Mouse (Mus musculus): ENCODE results near the gene Exosc10. TPM values are rescaled to one million over a fixed set of nuclear protein-coding genes. Genes with fewer than 3 reads are reported as not detected.

Gene Exosc10
- total RNA-seq, 1 experiment: 78.4 TPM

DNA sequence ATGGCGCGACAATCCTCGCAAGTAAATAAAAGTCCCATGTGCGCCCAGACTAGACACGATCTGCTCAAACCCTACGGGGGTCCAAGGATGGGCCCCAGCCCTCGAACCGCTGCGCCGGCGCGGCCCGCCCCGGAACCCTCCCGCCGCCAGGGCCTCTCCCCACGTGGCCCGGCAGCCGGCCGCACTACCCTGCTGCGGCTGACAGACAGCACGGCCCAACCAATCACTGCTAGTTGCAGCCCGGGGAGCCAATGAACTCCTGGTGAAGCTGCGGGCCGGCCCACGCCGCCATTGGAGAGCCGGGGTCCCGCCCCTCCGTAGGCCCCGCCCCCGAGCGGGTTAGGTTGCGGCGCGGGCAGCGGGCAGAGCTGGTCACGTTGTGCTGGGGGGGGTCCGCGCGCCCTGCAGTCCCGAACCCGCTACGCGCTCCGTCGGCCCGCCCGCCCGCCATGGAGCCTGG lies 33.0 kb downstream of the Exosc10 start, which contains the start of gene Srm:
Srm (plus strand) TSS at position 333 of the 460 bp plus-strand sequence.
- in situ Hi-C loops (cut with MboI; ENCODE audit: low sequenced_read_pairs in 2 of 2, unreplicated experiment in 2 of 2): no loop called here
- peak within 1 kb of the TSS; percentile 86 for H3K9ac ChIP-seq (ENCODE audit: insufficient read depth, low read depth, low read length, poor library complexity, severe bottlenecking)
- peaks cover 0 to 17% of the 10 kb centered on the region in 2 experiments; a peak in 1 of 4 replicates for H3K4me1 ChIP-seq (ENCODE audit: control insufficient read depth in 2 of 2, insufficient read depth in 2 of 2, low read length in 2 of 2, poor library complexity in 1 of 2)
- H3K9me3 ChIP-seq (ENCODE audit: control insufficient read depth, insufficient read depth, low read depth, low read length): no peaks in the 10 kb centered on the region
- peak within 1 kb of the TSS; percentile 24 for H3K27ac ChIP-seq (ENCODE audit: insufficient read depth, low read depth, low read length, poor library complexity, severe bottlenecking)
- H3K4me3 ChIP-seq (ENCODE audit: insufficient read depth in 1 of 2, low read depth in 1 of 2, low read length in 2 of 2, poor library complexity in 1 of 2, severe bottlenecking in 1 of 2): peak within 1 kb of the TSS; percentile 84 to 97
- H3K36me3 ChIP-seq (ENCODE audit: control insufficient read depth, insufficient read depth, low read length, poor library complexity, severe bottlenecking): peaks cover 36% of the 10 kb centered on the region
- DNase-seq (ENCODE audit: low read depth, low spot score): peak; percentile 85
- TF ChIP-seq HCFC1 (IDR thresholded peaks at IDR 0.05; ENCODE audit: borderline replicate concordance, insufficient read depth, low read length) (peak; percentile 54; the same call in 1 of the 2 replicates), MAFK (IDR thresholded peaks at IDR 0.05; ENCODE audit: insufficient read depth, low read depth, low read length) (no peak), CHD2 (IDR thresholded peaks at IDR 0.05; ENCODE audit: low read depth, low read length) (peak; percentile 89)

DNA sequence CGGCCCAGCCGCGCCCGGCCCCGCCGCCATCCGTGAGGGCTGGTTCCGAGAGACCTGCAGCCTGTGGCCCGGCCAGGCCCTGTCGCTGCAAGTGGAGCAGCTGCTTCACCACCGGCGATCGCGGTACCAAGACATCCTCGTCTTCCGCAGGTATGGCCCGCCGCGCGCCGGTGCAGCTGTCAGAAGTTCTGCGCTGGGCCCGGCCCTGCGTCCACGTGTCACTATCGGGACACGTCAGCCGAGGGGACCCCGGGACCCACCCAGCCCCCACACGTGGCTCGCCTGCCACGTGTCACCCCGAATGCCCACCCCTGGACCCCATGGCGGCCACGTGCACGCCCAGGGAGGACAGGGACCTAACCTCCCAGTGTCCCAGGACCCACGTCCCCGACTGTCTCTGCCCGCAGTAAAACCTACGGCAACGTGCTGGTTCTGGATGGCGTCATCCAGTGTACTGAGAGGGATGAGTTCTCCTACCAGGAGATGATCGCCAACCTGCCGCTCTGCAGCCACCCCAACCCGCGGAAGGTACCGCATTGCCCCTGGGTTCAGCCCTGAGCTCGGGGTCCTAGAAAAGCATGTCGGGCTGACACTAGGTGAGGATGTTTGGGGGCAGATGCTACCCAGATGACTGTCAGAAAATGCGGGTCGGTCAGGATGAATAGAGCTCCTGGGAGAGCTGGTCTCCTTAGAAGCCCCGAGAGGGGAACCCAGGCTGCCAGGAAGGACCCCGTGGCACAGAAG lies 33.6 kb downstream of the Exosc10 start:
- in situ Hi-C loops (cut with MboI; ENCODE audit: low sequenced_read_pairs in 2 of 2, unreplicated experiment in 2 of 2): no loop called here
- peak overlapping the region; percentile 24 for H3K27ac ChIP-seq (ENCODE audit: insufficient read depth, low read depth, low read length, poor library complexity, severe bottlenecking)
- peak overlapping the region; percentile 86 for H3K9ac ChIP-seq (ENCODE audit: insufficient read depth, low read depth, low read length, poor library complexity, severe bottlenecking)
- TF ChIP-seq ZNF384 (IDR thresholded peaks at IDR 0.05; ENCODE audit: low read depth, low read length) (no peak), MAFK (IDR thresholded peaks at IDR 0.05; ENCODE audit: insufficient read depth, low read depth, low read length) (no peak)
- H3K9me3 ChIP-seq (ENCODE audit: control insufficient read depth, insufficient read depth, low read depth, low read length): no peaks in the 10 kb centered on the region
- H3K4me3 ChIP-seq (ENCODE audit: insufficient read depth in 1 of 2, low read depth in 1 of 2, low read length in 2 of 2, poor library complexity in 1 of 2, severe bottlenecking in 1 of 2): peak overlapping the region; percentile 84 to 97
- H3K4me1 ChIP-seq (ENCODE audit: control insufficient read depth in 2 of 2, insufficient read depth in 2 of 2, low read length in 2 of 2, poor library complexity in 1 of 2): peaks cover 0 to 17% of the 10 kb centered on the region in 2 experiments; a peak in 1 of 4 replicates
- H3K36me3 ChIP-seq (ENCODE audit: control insufficient read depth, insufficient read depth, low read length, poor library complexity, severe bottlenecking): peaks cover 42% of the 10 kb centered on the region
- DNase-seq (ENCODE audit: low read depth, low spot score): no peak

DNA sequence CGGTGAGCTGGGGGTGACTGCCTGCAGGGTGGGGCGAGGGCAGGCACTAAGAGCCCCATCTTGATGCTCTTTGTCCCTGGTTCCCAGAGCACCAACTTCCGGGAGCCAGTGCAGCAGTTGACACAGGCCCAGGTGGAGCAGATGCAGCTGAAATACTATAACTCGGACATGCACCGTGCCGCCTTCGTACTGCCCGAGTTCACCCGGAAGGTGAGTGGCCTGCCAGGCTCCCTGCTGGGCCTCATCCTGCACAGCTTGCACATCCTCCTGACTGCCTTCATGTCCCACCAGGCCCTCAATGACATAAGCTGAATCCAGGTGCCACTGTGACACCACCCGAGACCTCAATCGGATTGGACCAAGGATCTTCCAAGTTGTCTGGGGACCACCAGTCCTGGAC lies 35.8 kb downstream of the Exosc10 start:
- TF ChIP-seq ZC3H11A (IDR thresholded peaks at IDR 0.05; ENCODE audit: borderline replicate concordance, low read depth, low read length): no peak
- TF ChIP-seq CHD2 (IDR thresholded peaks at IDR 0.05; ENCODE audit: low read depth, low read length): no peak
- TF ChIP-seq MAFK (IDR thresholded peaks at IDR 0.05; ENCODE audit: insufficient read depth, low read depth, low read length): no peak
- TF ChIP-seq HCFC1 (IDR thresholded peaks at IDR 0.05; ENCODE audit: borderline replicate concordance, insufficient read depth, low read length): no peak
- TF ChIP-seq ZNF384 (IDR thresholded peaks at IDR 0.05; ENCODE audit: low read depth, low read length): no peak
- no peak overlapping the region for H3K9ac ChIP-seq (ENCODE audit: insufficient read depth, low read depth, low read length, poor library complexity, severe bottlenecking)
- no peak overlapping the region for H3K27ac ChIP-seq (ENCODE audit: insufficient read depth, low read depth, low read length, poor library complexity, severe bottlenecking)
- H3K36me3 ChIP-seq (ENCODE audit: control insufficient read depth, insufficient read depth, low read length, poor library complexity, severe bottlenecking): peaks cover 49% of the 10 kb centered on the region
- DNase-seq (ENCODE audit: low read depth, low spot score): no peak
- in situ Hi-C loops (cut with MboI; ENCODE audit: low sequenced_read_pairs in 2 of 2, unreplicated experiment in 2 of 2): no loop called here
- peaks cover 0 to 12% of the 10 kb centered on the region in 2 experiments; a peak in 1 of 4 replicates for H3K4me1 ChIP-seq (ENCODE audit: control insufficient read depth in 2 of 2, insufficient read depth in 2 of 2, low read length in 2 of 2, poor library complexity in 1 of 2)
- H3K9me3 ChIP-seq (ENCODE audit: control insufficient read depth, insufficient read depth, low read depth, low read length): no peaks in the 10 kb centered on the region; the same call in 1 of the 2 replicates
- H3K4me3 ChIP-seq (ENCODE audit: insufficient read depth in 1 of 2, low read depth in 1 of 2, low read length in 2 of 2, poor library complexity in 1 of 2, severe bottlenecking in 1 of 2): no peak overlapping the region; a peak in 1 of 4 replicates

DNA sequence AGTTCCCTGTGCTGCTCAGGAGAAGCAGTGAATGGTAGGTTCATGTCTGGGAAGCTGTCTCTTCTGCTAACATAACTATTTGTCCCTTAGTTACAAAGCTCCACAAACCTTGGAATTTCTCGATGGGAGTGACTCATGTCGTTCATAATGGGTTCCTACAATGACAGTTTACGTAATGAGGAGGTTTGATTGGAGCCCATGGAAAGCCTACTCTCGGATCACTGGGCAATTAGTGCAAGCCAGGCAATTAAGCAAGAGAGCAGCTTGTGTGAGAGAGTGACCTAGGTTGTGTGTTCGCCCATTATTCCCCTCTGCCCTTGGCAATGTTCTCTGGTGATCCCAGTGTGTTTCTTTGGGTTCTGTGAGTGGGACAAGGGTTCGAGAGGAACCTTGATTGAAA lies 37.7 kb downstream of the Exosc10 start:
- DNase-seq (ENCODE audit: low read depth, low spot score): no peak
- Histone ChIP-seq H3K36me3 (ENCODE audit: control insufficient read depth, insufficient read depth, low read length, poor library complexity, severe bottlenecking) (peaks cover 52% of the 10 kb centered on the region), H3K9me3 (ENCODE audit: control insufficient read depth, insufficient read depth, low read depth, low read length) (no peaks in the 10 kb centered on the region; the same call in 1 of the 2 replicates), H3K4me1 (ENCODE audit: control insufficient read depth in 2 of 2, insufficient read depth in 2 of 2, low read length in 2 of 2, poor library complexity in 1 of 2) (peaks cover 0 to 13% of the 10 kb centered on the region in 2 experiments; a peak in 2 of 4 replicates), H3K4me3 (ENCODE audit: insufficient read depth in 1 of 2, low read depth in 1 of 2, low read length in 2 of 2, poor library complexity in 1 of 2, severe bottlenecking in 1 of 2) (no peak overlapping the region), H3K9ac (ENCODE audit: insufficient read depth, low read depth, low read length, poor library complexity, severe bottlenecking) (no peak overlapping the region), H3K27ac (ENCODE audit: insufficient read depth, low read depth, low read length, poor library complexity, severe bottlenecking) (no peak overlapping the region)
- TF ChIP-seq CHD2 (IDR thresholded peaks at IDR 0.05; ENCODE audit: low read depth, low read length) (no peak), ZNF384 (IDR thresholded peaks at IDR 0.05; ENCODE audit: low read depth, low read length) (no peak), ZC3H11A (IDR thresholded peaks at IDR 0.05; ENCODE audit: borderline replicate concordance, low read depth, low read length) (no peak), MAFK (IDR thresholded peaks at IDR 0.05; ENCODE audit: insufficient read depth, low read depth, low read length) (no peak), HCFC1 (IDR thresholded peaks at IDR 0.05; ENCODE audit: borderline replicate concordance, insufficient read depth, low read length) (no peak)
- in situ Hi-C loops (cut with MboI; ENCODE audit: low sequenced_read_pairs in 2 of 2, unreplicated experiment in 2 of 2): no loop called here
